Mouse (Mus musculus): ENCODE results near the gene Actr1a.

Gene Actr1a

GRCm38 (mm10) chr19:46399886-46400285, 4.3 kb upstream of the Actr1a start:
- DNase-seq (ENCODE audit: low spot score), result no peak

GRCm38 (mm10) chr19:46399372-46399771, 3.8 kb upstream of the Actr1a start:
- no peak for DNase-seq (ENCODE audit: low spot score)

GRCm38 (mm10) chr19:46398401-46398800, 2.9 kb upstream of the Actr1a start:
- no peak for DNase-seq (ENCODE audit: low spot score)

GRCm38 (mm10) chr19:46397436-46398001, 2.0 kb upstream of the Actr1a start:
- no peak for DNase-seq (ENCODE audit: low spot score)

- peak; percentile 98 for DNase-seq (ENCODE audit: low spot score)
Measured at GRCm38 (mm10) chr19:46396686-46397435, 1.3 kb upstream of the Actr1a start, which contains the start of gene Sufu. Gene Sufu (plus strand): TSS chr19:46396896.

- DNase-seq (ENCODE audit: low spot score), result no peak
Measured at GRCm38 (mm10) chr19:46396109-46396508, 561 bp upstream of the Actr1a start.

- no peak for DNase-seq (ENCODE audit: low spot score)
Measured at GRCm38 (mm10) chr19:46394712-46395108, 838 bp downstream of the Actr1a start.

- DNase-seq (ENCODE audit: low spot score), result no peak
Measured at GRCm38 (mm10) chr19:46392018-46392417, 3.5 kb downstream of the Actr1a start.

- DNase-seq (ENCODE audit: low spot score), result no peak
Measured at GRCm38 (mm10) chr19:46389872-46390271, 5.7 kb downstream of the Actr1a start.

GRCm38 (mm10) chr19:46382275-46382674, 13.3 kb downstream of the Actr1a start:
- no peak for DNase-seq (ENCODE audit: low spot score)

- DNase-seq (ENCODE audit: low spot score), result no peak
Measured at GRCm38 (mm10) chr19:46375891-46376290, 19.7 kb downstream of the Actr1a start.

GRCm38 (mm10) chr19:46375489-46375888, 20.1 kb downstream of the Actr1a start:
- no peak for DNase-seq (ENCODE audit: low spot score)

- DNase-seq (ENCODE audit: low spot score), result no peak
Measured at GRCm38 (mm10) chr19:46374477-46375088, 21.0 kb downstream of the Actr1a start.

GRCm38 (mm10) chr19:46369204-46369603, 26.3 kb downstream of the Actr1a start:
- no peak for DNase-seq (ENCODE audit: low spot score)

- no peak for DNase-seq (ENCODE audit: low spot score)
Measured at GRCm38 (mm10) chr19:46367798-46368590, 27.6 kb downstream of the Actr1a start.

- DNase-seq (ENCODE audit: low spot score), result no peak
Measured at GRCm38 (mm10) chr19:46363294-46364009, 32.1 kb downstream of the Actr1a start.

GRCm38 (mm10) chr19:46362104-46362503, 33.4 kb downstream of the Actr1a start:
- no peak for DNase-seq (ENCODE audit: low spot score)

- no peak for DNase-seq (ENCODE audit: low spot score)
Measured at GRCm38 (mm10) chr19:46358381-46358780, 37.2 kb downstream of the Actr1a start.

- DNase-seq (ENCODE audit: low spot score), result no peak
Measured at GRCm38 (mm10) chr19:46357344-46358280, 37.9 kb downstream of the Actr1a start.

- DNase-seq (ENCODE audit: low spot score), result peak; percentile 62
Measured at GRCm38 (mm10) chr19:46356701-46357138, 38.8 kb downstream of the Actr1a start.
